Mouse (Mus musculus) monocyte, adult 2 months (primary cell): ENCODE data around the gene Ccr10.
"Not testable (repeated sequence)": the region's sequence is repeated elsewhere in the genome, so short reads cannot be mapped to it uniquely, and the experiment has no call there.

Experiments
- DNase-seq, 2 experiments: peaks; one replicate each; pipeline ENCODE4 v3.0.0; 2022; ENCODE audit warnings: low spot score in 2 of 2, low read depth in 1 of 2

The Ccr10 gene

DNA sequence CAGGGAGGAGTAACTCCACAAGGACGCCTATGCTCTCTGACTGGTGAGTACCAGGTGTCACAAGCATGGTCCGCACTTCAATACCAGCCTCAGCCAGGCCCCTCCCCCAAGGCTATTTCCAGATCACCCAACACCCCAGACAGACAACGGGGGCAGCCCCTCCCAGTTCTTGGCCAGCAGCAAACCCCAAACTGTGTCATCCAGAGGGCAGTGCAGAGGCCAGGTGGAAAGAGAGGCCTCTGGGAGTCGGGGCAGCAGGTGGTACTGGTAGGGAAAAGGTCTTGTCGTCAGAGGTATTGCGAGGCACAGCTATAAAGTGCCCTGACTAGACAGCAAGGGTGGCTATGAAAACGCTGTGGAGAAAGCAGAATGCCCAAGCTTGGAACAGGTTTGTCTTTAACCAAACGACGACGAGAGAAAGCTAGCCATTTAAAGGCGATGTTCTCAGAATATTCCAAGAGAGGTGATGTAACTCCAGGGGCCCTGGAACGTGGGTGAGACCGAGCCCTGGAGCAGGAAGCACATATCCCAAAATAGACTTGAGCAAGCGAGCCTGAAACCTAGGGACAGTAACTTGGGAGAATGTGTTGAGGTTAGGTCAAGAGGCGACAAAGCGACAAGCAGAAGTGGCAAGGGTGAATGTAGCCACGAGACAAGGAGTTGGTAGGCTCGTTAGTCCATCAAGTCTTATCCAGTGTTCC lies 45.0 kb downstream of the Ccr10 start:
- no peak for DNase-seq

DNA sequence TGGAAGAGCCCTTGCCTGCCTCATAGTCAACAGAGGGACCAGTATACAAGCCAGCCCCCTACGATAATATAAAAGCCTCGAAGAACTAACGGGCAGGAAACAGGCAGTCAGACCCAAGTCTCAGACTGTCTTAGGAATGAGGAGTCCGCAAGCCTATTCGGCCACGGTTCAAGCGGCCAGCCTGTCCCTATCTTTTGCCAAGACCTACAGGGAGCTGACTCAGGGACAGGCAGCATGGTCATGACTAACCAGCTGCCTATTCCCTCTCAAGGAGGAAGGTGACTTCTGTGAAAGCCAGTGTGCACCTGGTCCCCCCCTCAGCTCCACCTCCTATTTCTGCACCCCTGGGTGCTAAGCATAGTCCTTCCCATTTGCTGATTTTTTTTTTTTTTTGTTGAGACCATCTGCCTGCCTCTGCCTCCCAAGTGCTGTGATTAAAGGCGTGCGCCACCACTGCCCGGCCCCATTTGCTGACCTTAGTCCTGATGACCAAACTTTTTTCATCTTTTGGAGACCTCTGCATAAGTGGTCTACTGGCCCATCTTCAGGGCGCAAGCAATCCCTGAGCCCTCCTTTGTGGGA lies 46.2 kb downstream of the Ccr10 start:
- no peak for DNase-seq

DNA sequence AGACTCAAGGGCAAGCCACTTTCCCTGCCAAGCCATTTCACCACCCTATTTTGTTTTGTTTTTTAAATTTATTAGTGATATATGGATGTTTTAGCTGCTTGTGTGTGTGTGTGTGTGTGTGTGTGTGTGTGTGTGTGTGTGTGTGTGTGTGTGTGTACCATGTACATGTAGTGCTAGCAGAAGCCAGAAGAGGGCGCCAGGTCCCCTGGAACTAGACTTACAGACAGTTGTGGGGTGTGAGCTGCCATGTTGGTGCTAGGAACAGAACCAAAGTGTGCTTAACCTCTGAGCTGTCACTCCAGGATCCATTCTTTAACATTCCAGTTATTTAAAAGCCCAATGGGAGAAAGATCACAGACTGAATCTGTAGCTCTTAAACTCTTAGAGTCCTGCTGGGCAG lies 48.2 kb downstream of the Ccr10 start:
- DNase-seq = no peak

DNA sequence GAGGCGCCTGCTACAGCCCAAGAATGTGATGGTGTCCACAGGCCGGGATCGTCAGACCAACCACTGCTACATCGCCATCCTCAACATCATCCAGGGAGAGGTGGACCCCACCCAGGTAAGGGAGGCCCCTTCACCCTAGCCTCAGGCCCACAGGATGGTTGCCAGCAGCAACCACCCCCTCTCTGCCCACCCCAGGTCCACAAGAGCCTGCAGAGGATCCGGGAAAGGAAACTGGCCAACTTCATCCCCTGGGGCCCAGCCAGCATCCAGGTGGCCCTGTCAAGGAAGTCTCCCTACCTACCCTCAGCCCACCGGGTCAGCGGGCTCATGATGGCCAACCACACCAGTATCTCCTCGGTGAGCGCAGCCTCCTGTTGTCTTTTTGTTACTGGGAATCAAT lies 50.2 kb downstream of the Ccr10 start:
- not testable (repeated sequence) for DNase-seq

DNA sequence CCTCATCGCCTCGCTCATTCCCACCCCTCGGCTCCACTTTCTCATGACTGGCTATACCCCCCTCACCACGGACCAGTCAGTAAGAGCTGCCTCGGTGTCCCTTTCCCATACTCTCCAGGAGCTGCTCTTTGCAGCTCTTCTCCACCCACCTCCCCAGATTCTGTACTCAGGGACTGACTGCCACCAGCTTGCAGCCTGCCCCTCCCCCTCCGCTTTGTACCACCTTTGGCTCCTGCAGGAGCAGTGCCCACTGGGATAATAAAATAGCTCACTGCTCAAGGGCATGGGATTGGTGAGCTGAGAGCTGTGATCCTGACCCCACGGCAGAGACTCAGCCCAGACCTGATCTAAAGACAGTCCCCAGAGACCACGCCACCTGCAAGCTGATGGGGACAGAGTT lies 50.7 kb downstream of the Ccr10 start:
- not testable (repeated sequence) for DNase-seq
